Mouse (Mus musculus) right cerebral cortex, adult 18-20 months (tissue): Measurements from ENCODE around the gene Dscam.
"Not testable (repeated sequence)": the region's sequence is repeated elsewhere in the genome, so short reads cannot be mapped to it uniquely, and the experiment has no call there.

Source experiments
- DNase-seq: peaks from one replicate; pipeline ENCODE4 v3.0.0; 2022; ENCODE audit warnings: mixed read lengths

Gene Dscam

GRCm38 (mm10) chr16:96932211-96932610 is 238.3 kb downstream of the Dscam start:
- no peak for DNase-seq

GRCm38 (mm10) chr16:96931771-96932170 is 238.8 kb downstream of the Dscam start:
- no peak for DNase-seq

- no peak for DNase-seq
Measured at GRCm38 (mm10) chr16:96928011-96928410, 242.5 kb downstream of the Dscam start.

GRCm38 (mm10) chr16:96927408-96927807 is 243.1 kb downstream of the Dscam start:
- no peak for DNase-seq

GRCm38 (mm10) chr16:96926977-96927376 is 243.6 kb downstream of the Dscam start:
- DNase-seq = no peak

- no peak for DNase-seq
Measured at GRCm38 (mm10) chr16:96923941-96924340, 246.6 kb downstream of the Dscam start.

GRCm38 (mm10) chr16:96914495-96914894 is 256.1 kb downstream of the Dscam start:
- DNase-seq = no peak

- DNase-seq = no peak
Measured at GRCm38 (mm10) chr16:96912836-96913235, 257.7 kb downstream of the Dscam start.

- DNase-seq = no peak
Measured at GRCm38 (mm10) chr16:96912103-96912502, 258.4 kb downstream of the Dscam start.

GRCm38 (mm10) chr16:96910405-96911164 is 260.0 kb downstream of the Dscam start:
- no peak for DNase-seq

GRCm38 (mm10) chr16:96907818-96908217 is 262.7 kb downstream of the Dscam start:
- no peak for DNase-seq

GRCm38 (mm10) chr16:96907081-96907480 is 263.5 kb downstream of the Dscam start:
- DNase-seq = no peak

GRCm38 (mm10) chr16:96906630-96907029 is 263.9 kb downstream of the Dscam start:
- DNase-seq = no peak

GRCm38 (mm10) chr16:96904761-96905160 is 265.8 kb downstream of the Dscam start:
- DNase-seq = no peak

- DNase-seq = no peak
Measured at GRCm38 (mm10) chr16:96904359-96904758, 266.2 kb downstream of the Dscam start.

- DNase-seq = no peak
Measured at GRCm38 (mm10) chr16:96902596-96902995, 268.0 kb downstream of the Dscam start.

GRCm38 (mm10) chr16:96901234-96902014 is 269.1 kb downstream of the Dscam start:
- DNase-seq = no peak

GRCm38 (mm10) chr16:96899329-96899728 is 271.2 kb downstream of the Dscam start:
- DNase-seq = no peak

GRCm38 (mm10) chr16:96896510-96897133 is 273.9 kb downstream of the Dscam start:
- no peak for DNase-seq

GRCm38 (mm10) chr16:96888036-96888435 is 282.5 kb downstream of the Dscam start:
- DNase-seq = peak; percentile 18

GRCm38 (mm10) chr16:96885817-96886216 is 284.7 kb downstream of the Dscam start:
- DNase-seq = no peak

- not testable (repeated sequence) for DNase-seq
Measured at GRCm38 (mm10) chr16:96884590-96884989, 286.0 kb downstream of the Dscam start.

- no peak for DNase-seq
Measured at GRCm38 (mm10) chr16:96877271-96877670, 293.3 kb downstream of the Dscam start.

GRCm38 (mm10) chr16:96872799-96873198 is 297.8 kb downstream of the Dscam start:
- no peak for DNase-seq
